Mouse (Mus musculus) ovary, postnatal 14 days (tissue): ENCODE measurements around the gene Sh3rf1.

Source experiments
- DNase-seq: peaks from one replicate; pipeline ENCODE4 v3.0.0; 2022; ENCODE audit warnings: low spot score

The Sh3rf1 gene

GRCm38 (mm10) chr8:61223729-61224379, at the start of gene Sh3rf1:
Sh3rf1 (plus strand) TSS chr8:61223872.
- DNase-seq = peak; percentile 72

- no peak for DNase-seq
These were observed 49.7 kb upstream of the Sh3rf1 start for GRCm38 (mm10) chr8:61173921-61174492.

- DNase-seq = no peak
These were observed 47.8 kb upstream of the Sh3rf1 start for GRCm38 (mm10) chr8:61175876-61176275.

GRCm38 (mm10) chr8:61177680-61178593, 45.7 kb upstream of the Sh3rf1 start:
- no peak for DNase-seq

- DNase-seq = no peak
These were observed 45.0 kb upstream of the Sh3rf1 start for GRCm38 (mm10) chr8:61178594-61179140.

GRCm38 (mm10) chr8:61181592-61181991, 42.1 kb upstream of the Sh3rf1 start:
- DNase-seq = no peak

- DNase-seq = no peak
These were observed 41.7 kb upstream of the Sh3rf1 start for GRCm38 (mm10) chr8:61182020-61182419.

- no peak for DNase-seq
These were observed 38.1 kb upstream of the Sh3rf1 start for GRCm38 (mm10) chr8:61185274-61186198.

GRCm38 (mm10) chr8:61194306-61194925, 29.3 kb upstream of the Sh3rf1 start:
- DNase-seq = no peak

GRCm38 (mm10) chr8:61200254-61200887, 23.3 kb upstream of the Sh3rf1 start:
- DNase-seq = no peak

- no peak for DNase-seq
These were observed 20.4 kb upstream of the Sh3rf1 start for GRCm38 (mm10) chr8:61203035-61203826.

- no peak for DNase-seq
These were observed 16.8 kb upstream of the Sh3rf1 start for GRCm38 (mm10) chr8:61206876-61207275.

GRCm38 (mm10) chr8:61207636-61208035, 16.0 kb upstream of the Sh3rf1 start:
- DNase-seq = no peak

- DNase-seq = no peak
These were observed 15.0 kb upstream of the Sh3rf1 start for GRCm38 (mm10) chr8:61208719-61209118.

- no peak for DNase-seq
These were observed 12.8 kb upstream of the Sh3rf1 start for GRCm38 (mm10) chr8:61210836-61211235.

GRCm38 (mm10) chr8:61215081-61215819, 8.4 kb upstream of the Sh3rf1 start:
- no peak for DNase-seq

GRCm38 (mm10) chr8:61217017-61217416, 6.7 kb upstream of the Sh3rf1 start:
- no peak for DNase-seq

GRCm38 (mm10) chr8:61217426-61217825, 6.2 kb upstream of the Sh3rf1 start:
- no peak for DNase-seq

GRCm38 (mm10) chr8:61218439-61218838, 5.2 kb upstream of the Sh3rf1 start:
- no peak for DNase-seq
